Mouse (Mus musculus) CH12.LX (cell line): ENCODE measurements around the gene Actl7a. TPM values are rescaled to one million over a fixed set of nuclear protein-coding genes. Genes with fewer than 3 reads are reported as not detected.

Experiments used
- DNase-seq: peaks from one replicate; pipeline ENCODE4 v3.0.0-alpha.2; 2013; ENCODE audit errors: extremely low read depth
- H3K27ac ChIP-seq: 2 replicates; pipeline ENCODE4 v1.5.1; 2012; ENCODE audit warnings: low read depth, mild to moderate bottlenecking, control low read depth, moderate library complexity; ENCODE audit not compliant: insufficient read depth
- H3K27me3 ChIP-seq: replicated peaks from 2 replicates; pipeline ENCODE3; 2012; ENCODE audit warnings: inconsistent platforms
- H3K36me3 ChIP-seq, 2 experiments: replicated peaks in 1 of 2; 2 replicates each; pipeline versions ENCODE3 to v1.6.1; 2012; ENCODE audit warnings: inconsistent platforms in 1 of 2, low read length in 1 of 2, mild to moderate bottlenecking in 1 of 2, mixed read lengths in 1 of 2, moderate library complexity in 1 of 2; ENCODE audit not compliant: control insufficient read depth in 1 of 2, insufficient read depth in 1 of 2
- H3K4me1 ChIP-seq, 2 experiments: 2 replicates each; pipeline ENCODE4 v1.6.1; 2012; ENCODE audit warnings: inconsistent platforms in 1 of 2, moderate library complexity in 1 of 2; ENCODE audit not compliant: insufficient read depth in 2 of 2, control insufficient read depth in 1 of 2
- H3K4me2 ChIP-seq: 2 replicates; pipeline ENCODE4 v1.6.1; 2012; ENCODE audit warnings: low read depth, mild to moderate bottlenecking, control low read depth; ENCODE audit not compliant: poor library complexity, insufficient read depth, severe bottlenecking
- H3K4me3 ChIP-seq, 3 experiments: fragments of 150-350 bp in 1 of 3; sonication (generic) in 1 of 3; replicated peaks in 1 of 3; 2 replicates each; pipeline versions ENCODE3 to v1.5.1; 2011 to 2012; ENCODE audit warnings: low read depth in 2 of 3, low read length in 2 of 3, mild to moderate bottlenecking in 2 of 3, moderate library complexity in 2 of 3, control low read depth in 1 of 3, improper control_type of control experiment in 1 of 3, inconsistent platforms in 1 of 3, mixed read lengths in 1 of 3; ENCODE audit not compliant: poor library complexity in 1 of 3
- H3K79me2 ChIP-seq: replicated peaks from 2 replicates; pipeline ENCODE4 v1.6.1; 2012; ENCODE audit warnings: mild to moderate bottlenecking, moderate library complexity; ENCODE audit not compliant: control insufficient read depth, poor library complexity, insufficient read depth, severe bottlenecking; ENCODE audit errors: extremely low read depth
- H3K9ac ChIP-seq: 2 replicates; pipeline ENCODE4 v1.6.1; 2012; ENCODE audit warnings: low read depth, mild to moderate bottlenecking, control low read depth, moderate library complexity; ENCODE audit not compliant: insufficient read depth
- H3K9me3 ChIP-seq: replicated peaks from 2 replicates; pipeline ENCODE3; 2012; ENCODE audit warnings: low read length, inconsistent platforms, mixed read lengths
- CHD1 ChIP-seq: IDR thresholded peaks from 2 replicates; pipeline ENCODE4 v1.6.1; 2012; ENCODE audit warnings: low read depth, low read length, improper control_type of control experiment, inconsistent platforms
- CHD2 ChIP-seq: IDR thresholded peaks from 2 replicates; pipeline ENCODE4 v1.6.1; 2011; ENCODE audit warnings: low read length, improper control_type of control experiment
- ELF1 ChIP-seq: IDR thresholded peaks from 2 replicates; pipeline ENCODE4 v1.6.1; 2014; ENCODE audit warnings: low read depth, mild to moderate bottlenecking, inconsistent platforms, low read length, improper control_type of control experiment
- IRF4 ChIP-seq: IDR thresholded peaks from 2 replicates; pipeline ENCODE4 v1.6.1; 2014; ENCODE audit warnings: low read depth, mild to moderate bottlenecking, inconsistent platforms, low read length, improper control_type of control experiment
- JUN ChIP-seq: IDR thresholded peaks from 2 replicates; pipeline ENCODE4 v1.6.1; 2011; ENCODE audit warnings: low read depth, mild to moderate bottlenecking, low read length, improper control_type of control experiment, moderate library complexity; ENCODE audit not compliant: insufficient read depth
- MXI1 ChIP-seq: IDR thresholded peaks from 2 replicates; pipeline ENCODE4 v1.6.1; 2011; ENCODE audit warnings: mild to moderate bottlenecking, low read depth, low read length, improper control_type of control experiment
- NRF1 ChIP-seq: IDR thresholded peaks from 2 replicates; pipeline ENCODE4 v1.6.1; 2014; ENCODE audit warnings: low read depth, mild to moderate bottlenecking, inconsistent platforms, low read length, improper control_type of control experiment, moderate library complexity
- POLR2A ChIP-seq: IDR thresholded peaks from 2 replicates; pipeline ENCODE4 v1.6.1; 2011; ENCODE audit warnings: low read depth, mild to moderate bottlenecking, improper control_type of control experiment, low read length
- POLR2AphosphoS2 ChIP-seq: IDR thresholded peaks from 2 replicates; pipeline ENCODE4 v1.6.1; 2011; ENCODE audit warnings: low read depth, low read length, improper control_type of control experiment
- RCOR1 ChIP-seq: conservative IDR thresholded peaks from 2 replicates; pipeline ENCODE4 v1.6.1; 2012; ENCODE audit warnings: low read depth, mild to moderate bottlenecking, inconsistent platforms, low read length, improper control_type of control experiment
- SMC3 ChIP-seq: IDR thresholded peaks from 2 replicates; pipeline ENCODE4 v1.6.1; 2011; ENCODE audit warnings: low read depth, low read length, improper control_type of control experiment
- USF2 ChIP-seq: conservative IDR thresholded peaks from 2 replicates; pipeline ENCODE4 v1.6.1; 2011; ENCODE audit warnings: low read depth, low read length, improper control_type of control experiment
- ZC3H11A ChIP-seq: IDR thresholded peaks from 2 replicates; pipeline ENCODE4 v1.6.1; 2012; ENCODE audit warnings: low read depth, mild to moderate bottlenecking, inconsistent platforms, low read length, improper control_type of control experiment
- ZKSCAN1 ChIP-seq: IDR thresholded peaks from 2 replicates; pipeline ENCODE4 v1.6.1; 2012; ENCODE audit warnings: low read depth, inconsistent platforms, low read length, improper control_type of control experiment, borderline replicate concordance
- ZNF384 ChIP-seq: IDR thresholded peaks from 2 replicates; pipeline ENCODE4 v1.6.1; 2012; ENCODE audit warnings: low read depth, low read length, improper control_type of control experiment, inconsistent platforms
- dilution Hi-C: fragments of 300-500 bp; cut with MboI; formaldehyde crosslinking; loops from 2 replicates; pipeline ENCODE4 v1.14.3; 2020; ENCODE audit warnings: low sequenced_read_pairs; ENCODE audit not compliant: extremely low pct_unique_long_range_greater_than_20kb, extremely low pct_ligation_motif_present
- in situ Hi-C: fragments of 300-500 bp; cut with MboI; formaldehyde crosslinking; loops from 3 replicates; pipeline ENCODE4 v1.14.3; 2019; ENCODE audit warnings: low sequenced_read_pairs, low pct_ligation_motif_present, low pct_unique_long_range_greater_than_20kb, mixed read lengths
- polyA plus RNA-seq: library from polyadenylated mRNA; unstranded; fragments of >175 nt; gene quantifications from 2 replicates; pipeline ENCODE4 v1.2.1, GENCODE M21; 2012; ENCODE audit warnings: low read depth; ENCODE audit not compliant: insufficient read length
- total RNA-seq, 2 experiments: library from RNA; depleted of rRNA; stranded (reverse); fragments of 300-350 nt in 1 of 2; fragments of >200 nt in 1 of 2; gene quantifications; 2 replicates each; pipeline ENCODE4 v1.2.3; 2012 to 2014

Actl7a gene
- total and polyA plus RNA-seq, 3 experiments, result 0.08 TPM; not detected in 2

DNA sequence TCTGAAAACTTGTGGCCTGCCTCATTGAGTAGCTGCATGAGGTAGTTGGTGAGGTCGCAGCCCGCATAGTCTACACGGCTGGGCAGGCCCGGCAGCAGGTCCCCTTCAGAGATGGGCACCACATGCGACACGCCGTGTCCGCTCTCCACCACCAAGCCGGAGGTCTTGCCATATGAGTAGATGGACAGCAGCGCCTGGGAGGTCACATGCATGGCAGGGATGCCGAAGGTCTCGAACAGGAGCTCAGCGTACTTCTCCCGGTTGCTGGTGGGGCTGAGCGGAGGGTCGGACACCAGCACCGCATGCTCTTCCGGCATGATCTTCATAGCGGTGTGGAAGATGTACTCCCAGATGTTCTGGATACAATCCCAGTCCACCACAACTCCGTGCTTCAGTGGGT is 2.6 kb upstream of the Actl7a start:
- no peaks in the 10 kb centered on the region for H3K79me2 ChIP-seq
- no peaks in the 10 kb centered on the region for H3K4me1 ChIP-seq
- no peaks in the 10 kb centered on the region for H3K9me3 ChIP-seq
- no peak overlapping the region for H3K4me2 ChIP-seq
- no peak for TF ChIP-seq POLR2A
- TF ChIP-seq ZNF384, result no peak
- no peak for TF ChIP-seq POLR2AphosphoS2
- TF ChIP-seq CHD2, result no peak
- TF ChIP-seq SMC3, result no peak
- no peak for TF ChIP-seq CHD1
- no peak for TF ChIP-seq RCOR1
- TF ChIP-seq ZKSCAN1, result no peak
- TF ChIP-seq USF2, result no peak
- TF ChIP-seq MXI1, result no peak
- no peak overlapping the region for H3K4me3 ChIP-seq
- in situ Hi-C loops, result no loop called here
- no peaks in the 10 kb centered on the region for H3K27me3 ChIP-seq
- H3K9ac ChIP-seq, result no peak overlapping the region
- DNase-seq, result no peak
- dilution Hi-C loops, result no loop called here
- H3K27ac ChIP-seq, result no peak overlapping the region
- peaks cover 5 to 26% of the 10 kb centered on the region in 2 experiments for H3K36me3 ChIP-seq

DNA sequence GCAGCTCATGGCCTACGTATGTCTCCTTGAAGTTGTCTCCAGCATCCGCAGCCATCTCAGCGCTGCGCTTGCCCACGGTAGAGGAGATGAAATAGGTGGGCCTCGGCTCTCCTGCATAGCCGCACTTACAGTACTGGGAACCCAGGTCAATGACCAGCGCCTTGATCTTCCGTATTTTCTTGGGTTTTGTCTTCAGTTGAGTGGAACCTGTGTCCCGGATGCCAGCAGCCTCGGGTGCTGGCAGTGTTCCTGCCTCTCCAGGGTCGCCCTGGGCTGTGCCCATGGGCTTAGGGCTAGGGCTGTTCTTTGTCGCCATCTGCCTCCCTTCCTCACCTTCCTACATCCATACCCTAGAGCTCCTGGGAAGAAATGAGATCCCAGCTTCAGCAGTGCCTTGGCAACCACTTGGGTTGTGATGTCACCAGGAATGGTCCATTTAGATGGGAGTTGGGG is 2.1 kb upstream of the Actl7a start, which contains the start of gene Actl7b:
Gene Actl7b, minus strand, starts transcription at position 403 of the 453 bp plus-strand sequence.
- DNase-seq, result no peak
- no peak within 1 kb of the TSS for H3K27ac ChIP-seq
- peaks cover 8 to 30% of the 10 kb centered on the region in 2 experiments for H3K36me3 ChIP-seq
- TF ChIP-seq NRF1 (no peak), JUN (no peak)
- TF ChIP-seq, all 38 proteins: peak for 0
- in situ Hi-C loops (no loop called here), dilution Hi-C loops (no loop called here)
- H3K4me2 ChIP-seq, result no peak within 1 kb of the TSS
- no peaks in the 10 kb centered on the region for H3K27me3 ChIP-seq
- no peak within 1 kb of the TSS for H3K4me3 ChIP-seq
- H3K79me2 ChIP-seq, result no peaks in the 10 kb centered on the region
- H3K9ac ChIP-seq, result no peak within 1 kb of the TSS
- no peaks in the 10 kb centered on the region for H3K9me3 ChIP-seq
- no peaks in the 10 kb centered on the region for H3K4me1 ChIP-seq

DNA sequence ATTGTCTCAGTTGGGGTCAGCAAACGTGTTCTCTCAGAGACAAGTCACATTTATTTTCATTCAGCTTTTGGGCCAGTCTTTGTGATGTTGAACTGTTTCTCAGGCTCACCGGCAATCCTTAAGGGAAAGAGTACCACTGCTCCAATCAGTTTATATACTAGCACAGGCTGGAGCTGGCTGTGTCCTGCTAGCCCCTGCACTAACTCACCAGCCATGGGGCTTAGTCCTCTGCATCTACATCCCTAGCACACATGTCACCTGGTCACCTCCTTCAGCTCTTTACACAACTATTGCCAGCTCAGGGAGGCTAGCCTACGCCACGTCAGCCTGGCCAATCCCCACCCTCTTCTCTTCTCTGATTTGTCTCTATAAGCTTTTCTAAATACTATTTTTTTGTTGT is 515 bp upstream of the Actl7a start:
- H3K27me3 ChIP-seq, result no peaks in the 10 kb centered on the region
- H3K4me2 ChIP-seq, result no peak overlapping the region
- no peak overlapping the region for H3K9ac ChIP-seq
- no peak overlapping the region for H3K4me3 ChIP-seq
- peaks cover 15 to 47% of the 10 kb centered on the region in 2 experiments for H3K36me3 ChIP-seq
- dilution Hi-C loops, result no loop called here
- TF ChIP-seq SMC3 (no peak), NRF1 (no peak), ELF1 (no peak), JUN (no peak), IRF4 (no peak), ZNF384 (no peak), ZC3H11A (no peak)
- TF ChIP-seq, all 38 proteins: peak for 0
- Histone ChIP-seq H3K9me3 (no peaks in the 10 kb centered on the region), H3K4me1 (no peaks in the 10 kb centered on the region), H3K27ac (no peak overlapping the region), H3K79me2 (no peaks in the 10 kb centered on the region)
- in situ Hi-C loops, result no loop called here
- no peak for DNase-seq
